Mouse (Mus musculus) gastrocnemius, adult 18-20 months (tissue): ENCODE results near the gene Itga3. TPM values are rescaled to one million over a fixed set of nuclear protein-coding genes. Genes with fewer than 3 reads are reported as not detected.

Source experiments
- DNase-seq: peaks from one replicate; pipeline ENCODE4 v3.0.0; 2021; ENCODE audit warnings: low spot score
- total RNA-seq, 2 experiments: library from RNA; stranded (reverse); gene quantifications; 2 replicates each; pipeline ENCODE4 v1.2.3; 2021

The Itga3 gene
- total RNA-seq, 2 experiments from 2014 or later: 4.7 to 5.0 TPM

DNA sequence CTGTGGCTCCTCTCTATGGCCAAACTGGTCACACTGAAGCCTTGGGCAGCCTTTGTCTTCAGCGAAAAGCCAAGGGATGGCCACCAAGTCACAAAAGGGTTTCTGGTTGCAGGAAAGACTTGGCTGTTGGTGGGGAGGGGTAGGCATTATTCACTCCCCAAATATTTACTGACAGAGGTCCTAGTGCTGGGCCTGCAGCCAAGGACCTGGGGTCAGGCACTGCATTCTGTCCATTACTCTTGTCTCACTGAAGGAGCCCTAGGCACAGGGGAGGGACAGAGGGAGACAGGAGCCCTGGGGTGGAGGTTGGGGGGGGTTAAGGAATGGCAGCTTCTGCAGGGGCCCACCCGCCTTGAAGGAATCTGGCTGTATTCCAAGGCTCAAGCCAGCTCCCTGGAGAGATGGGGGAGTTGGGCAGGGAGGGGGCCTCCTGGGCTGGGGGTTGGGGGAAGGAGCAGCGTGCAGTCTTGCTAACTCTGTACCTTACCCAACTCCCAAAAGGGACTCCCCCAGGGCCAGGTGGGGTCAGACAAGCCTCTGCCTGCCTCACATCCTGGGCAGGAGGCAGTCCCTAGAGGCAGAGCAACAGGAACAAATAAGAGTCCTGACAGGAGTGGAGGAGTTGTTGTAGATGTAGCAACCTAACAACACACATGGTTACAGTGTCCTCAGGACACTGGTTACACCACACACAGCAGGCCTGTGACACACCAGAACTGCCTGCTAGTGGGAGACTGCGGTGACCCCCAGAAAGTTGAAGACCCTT, 20.2 kb upstream of the Itga3 start:
- DNase-seq: no peak

DNA sequence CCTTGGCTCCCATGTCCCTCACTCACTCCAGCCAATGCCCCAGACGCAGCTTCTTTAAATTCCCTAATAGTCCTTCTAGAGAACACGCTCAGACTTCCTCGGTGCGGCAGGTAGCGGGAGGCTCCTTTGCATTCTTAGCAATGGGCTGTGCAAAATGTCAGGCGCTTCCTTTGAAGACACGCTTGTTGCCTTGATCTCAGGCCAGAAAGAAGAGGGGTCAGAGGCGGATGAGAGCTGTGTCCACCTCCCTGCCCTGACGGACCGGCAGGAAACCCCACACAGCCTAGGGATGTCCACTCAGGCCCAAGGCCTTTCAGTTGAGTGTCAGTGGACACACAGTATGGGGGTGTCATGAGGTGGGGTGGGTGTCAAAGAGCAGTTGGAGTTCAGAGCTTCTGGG, 19.0 kb upstream of the Itga3 start:
- no peak for DNase-seq

DNA sequence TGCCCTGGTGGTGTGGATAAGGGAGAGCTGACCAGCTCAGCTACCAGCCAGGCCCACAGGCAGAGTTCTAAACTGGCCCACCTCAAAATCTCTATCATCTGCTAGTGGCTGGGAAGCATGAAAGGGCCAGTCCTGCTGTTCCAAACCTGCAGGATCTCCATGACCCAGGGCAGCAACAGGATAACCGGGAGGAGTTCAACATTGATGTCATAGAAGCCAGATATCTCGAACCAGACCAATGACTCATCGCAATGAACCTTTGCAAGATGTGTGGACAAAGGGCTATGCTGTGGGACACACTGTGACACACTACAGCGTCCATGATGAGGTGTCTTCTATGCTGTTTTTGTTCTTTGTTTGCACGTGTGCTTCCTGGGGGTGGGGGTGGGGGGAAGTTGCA, 16.5 kb upstream of the Itga3 start:
- no peak for DNase-seq

DNA sequence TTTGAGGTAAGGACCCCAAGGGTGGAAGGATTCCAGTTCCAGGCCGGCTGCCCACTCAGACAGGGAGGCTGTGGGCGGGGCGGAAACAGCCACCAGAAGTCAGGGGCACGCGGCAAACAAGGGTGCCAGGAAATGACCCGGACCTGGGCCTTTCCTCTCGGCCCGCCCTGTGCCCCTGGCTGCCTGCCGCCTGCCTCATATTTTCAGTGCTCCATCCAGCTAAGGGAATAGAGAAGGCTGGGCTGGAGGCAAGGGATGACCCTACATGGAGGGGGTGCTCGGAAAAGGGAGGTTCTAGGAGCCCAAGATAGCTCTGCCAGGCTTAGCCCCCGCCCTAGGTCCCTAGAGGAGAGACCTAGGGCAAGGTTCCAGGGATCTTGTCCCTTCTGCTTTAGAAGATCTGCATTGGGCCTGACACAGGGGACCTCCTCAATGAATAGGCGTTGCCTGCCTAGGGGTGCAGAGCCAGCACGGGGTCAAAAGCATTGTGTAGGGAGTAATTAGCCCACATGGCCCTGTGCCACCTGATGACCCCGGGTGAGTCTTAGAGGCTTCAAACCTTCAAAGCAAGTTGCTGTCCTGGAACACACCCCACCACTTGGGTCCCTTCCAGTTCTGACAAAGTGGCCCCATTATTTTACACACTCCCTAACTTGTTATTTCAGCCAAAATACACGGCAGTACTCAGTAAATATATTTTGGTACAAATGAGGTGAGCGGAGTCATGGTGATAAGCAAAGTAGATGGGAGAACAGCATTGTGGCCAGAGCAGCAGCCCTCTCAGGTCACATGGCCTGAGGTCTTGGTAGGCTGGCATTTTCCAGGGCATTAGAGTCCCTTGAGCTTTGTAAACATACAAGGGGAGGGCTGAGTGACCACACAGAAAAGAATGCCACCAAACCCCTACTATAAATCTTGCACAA, 12.5 kb upstream of the Itga3 start:
- DNase-seq: peak; percentile 39

DNA sequence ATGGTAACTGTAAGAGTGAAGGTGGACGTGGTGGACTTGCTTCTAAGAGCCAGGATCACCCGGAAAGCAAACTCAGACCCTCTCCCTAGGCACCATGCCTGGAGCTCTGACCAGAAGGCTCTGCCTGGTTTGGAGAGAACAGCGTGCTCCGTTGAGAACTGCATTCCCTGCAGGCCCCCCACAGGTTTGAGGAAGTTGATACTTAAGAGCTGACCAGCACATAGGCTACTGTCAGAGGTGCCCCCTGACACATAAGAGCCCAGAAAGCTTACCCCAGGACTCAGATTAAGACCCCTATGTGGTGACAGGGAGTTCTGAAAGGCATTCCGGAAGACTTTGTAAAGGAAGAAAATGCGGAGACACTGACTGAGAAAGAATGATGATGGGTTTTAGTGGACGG, 11.7 kb upstream of the Itga3 start:
- DNase-seq: no peak

DNA sequence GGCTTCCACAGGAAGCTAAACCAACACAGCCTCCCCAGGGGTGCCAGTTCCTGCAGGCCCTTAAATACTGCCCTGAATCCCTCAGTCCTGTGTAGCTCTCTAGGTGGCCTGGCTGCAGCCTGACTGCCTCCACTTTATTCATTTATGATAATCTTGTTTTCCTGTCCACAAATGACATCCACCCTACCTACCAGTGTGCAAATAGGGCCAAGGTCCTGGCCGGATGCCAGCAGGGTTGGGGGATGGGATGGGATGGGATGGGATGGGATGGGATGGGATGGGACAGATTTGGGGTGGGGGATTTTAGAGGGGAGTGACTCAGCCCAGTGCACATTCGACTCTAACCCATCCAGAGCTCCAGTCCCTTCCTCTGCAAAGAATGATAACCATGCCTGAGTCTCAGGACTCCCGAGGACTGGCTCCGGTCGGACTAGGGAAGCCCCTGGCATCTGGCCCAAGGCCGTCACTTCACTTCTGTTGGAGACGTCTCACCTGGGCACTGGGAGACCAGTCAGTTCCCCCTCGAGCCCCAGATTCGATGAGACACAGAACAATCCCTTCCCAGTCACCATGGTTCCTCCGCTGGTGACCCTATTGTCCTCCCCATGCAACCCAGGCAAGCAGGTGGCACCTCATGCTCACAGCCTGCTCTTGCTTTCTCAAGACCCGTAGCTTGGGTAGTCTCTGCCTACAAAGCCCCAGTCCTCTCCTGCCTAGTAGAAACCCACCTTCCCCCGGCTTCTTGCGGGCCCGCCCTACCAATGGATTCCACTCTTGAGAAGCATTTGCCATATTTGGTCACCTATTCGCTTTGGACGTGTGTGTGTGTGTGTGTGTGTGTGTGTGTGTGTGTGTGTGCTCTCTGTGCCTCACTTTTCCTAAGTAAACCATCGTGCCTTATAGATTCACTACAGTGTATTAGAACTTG, 11.0 kb upstream of the Itga3 start:
- no peak for DNase-seq

DNA sequence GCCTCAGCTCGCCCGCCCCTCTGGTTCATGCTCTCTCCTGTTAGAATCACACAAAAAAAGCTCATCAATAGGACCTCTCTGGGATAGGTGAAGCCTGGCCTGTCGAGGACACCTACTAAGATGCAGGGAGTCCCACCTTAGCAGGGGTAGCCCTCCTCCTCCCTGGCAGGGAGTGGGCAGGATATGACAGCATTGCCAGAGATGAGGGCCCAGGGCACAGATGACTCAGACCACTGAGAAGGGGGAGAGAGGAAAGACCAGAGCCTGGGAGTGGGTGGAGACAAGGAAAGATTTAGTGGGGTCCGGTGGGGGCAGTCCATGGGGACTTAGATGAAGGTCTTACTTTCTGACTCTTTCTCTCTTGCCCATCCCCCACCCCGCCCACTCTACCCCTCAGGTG, 9.6 kb upstream of the Itga3 start:
- DNase-seq: no peak

DNA sequence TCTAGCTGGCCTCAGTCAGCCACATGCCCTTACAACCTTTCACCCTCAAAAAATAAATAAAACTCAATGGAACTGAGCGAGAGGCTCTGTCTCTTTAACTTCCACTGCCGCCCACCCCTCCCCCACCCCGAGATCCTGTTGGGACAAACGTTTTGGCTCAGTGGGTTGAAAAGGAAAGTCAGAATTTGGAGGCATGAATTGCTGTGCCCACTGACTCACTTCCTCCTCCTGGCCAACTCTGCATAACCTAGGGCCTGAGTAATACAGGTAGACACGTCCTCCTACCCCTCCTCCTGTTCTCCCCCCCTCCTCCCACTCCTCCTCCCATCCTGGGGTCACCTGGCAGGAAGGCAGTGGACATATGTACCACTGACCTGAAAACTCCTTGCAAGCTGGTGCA, 9.1 kb upstream of the Itga3 start:
- no peak for DNase-seq

DNA sequence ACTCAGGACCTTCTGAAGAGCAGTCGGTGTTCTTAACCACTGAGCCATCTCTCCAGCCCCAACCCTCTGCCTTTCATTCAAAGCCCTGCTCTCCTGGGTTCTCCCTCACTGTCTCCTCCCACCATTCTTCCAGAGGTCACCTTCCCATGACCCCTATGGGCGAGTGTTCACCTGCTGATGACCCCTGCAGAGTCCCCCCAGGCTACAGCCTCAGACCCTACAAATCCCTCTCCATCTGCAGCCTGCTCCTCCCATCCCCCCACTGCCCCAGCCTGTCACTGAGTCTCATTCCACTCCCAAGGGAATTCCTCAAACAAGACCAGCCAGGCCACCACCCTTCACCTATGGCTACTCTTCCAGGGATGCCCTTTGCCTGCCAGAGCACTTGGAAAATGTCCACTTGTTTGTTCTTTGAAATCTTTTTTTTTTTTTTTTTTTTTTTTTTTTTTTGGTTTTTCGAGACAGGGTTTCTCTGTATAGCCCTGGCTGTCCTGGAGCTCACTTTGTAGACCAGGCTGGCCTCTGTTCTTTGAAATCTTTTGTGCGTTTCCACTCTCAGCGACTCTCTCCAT, 8.3 kb upstream of the Itga3 start:
- no peak for DNase-seq

DNA sequence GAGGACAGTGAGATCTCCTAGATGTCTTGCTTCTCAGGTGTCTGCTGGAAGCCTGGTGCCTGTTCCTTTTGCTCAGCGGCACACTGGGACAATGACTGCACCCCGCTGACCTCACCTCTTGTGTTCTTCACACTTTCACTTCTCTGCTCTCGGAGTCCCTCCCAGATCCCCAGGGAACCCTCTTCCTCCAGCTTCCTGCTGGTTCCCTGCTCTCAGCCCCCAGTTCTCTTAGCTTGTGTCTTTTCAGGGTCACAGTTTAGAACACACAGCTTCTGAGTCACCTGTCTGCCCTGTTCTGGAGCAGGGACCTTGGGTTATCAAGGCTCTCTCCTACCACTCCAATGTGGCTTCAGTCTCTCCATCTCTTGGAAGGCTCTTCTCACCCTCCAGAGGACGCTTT, 7.6 kb upstream of the Itga3 start:
- no peak for DNase-seq

DNA sequence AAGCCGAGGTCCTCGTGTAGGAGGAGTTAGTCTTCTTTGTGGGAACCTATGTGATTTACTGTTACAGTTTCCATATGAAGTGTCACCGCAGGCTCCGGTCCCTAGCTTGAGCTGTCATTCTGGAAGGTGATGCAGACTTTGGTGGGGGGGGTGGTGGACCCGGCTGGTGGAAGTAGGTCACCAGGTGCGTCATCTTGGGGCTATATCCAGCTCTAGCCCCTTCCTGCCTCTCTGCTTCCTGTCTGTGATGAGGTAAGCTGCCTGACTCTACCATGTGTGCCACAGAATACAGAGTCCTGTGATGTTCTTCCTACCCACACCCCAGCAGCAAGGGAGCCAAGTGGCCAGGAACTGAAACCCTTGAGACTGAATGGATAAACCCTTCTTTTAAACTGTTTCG, 6.3 kb upstream of the Itga3 start:
- no peak for DNase-seq

DNA sequence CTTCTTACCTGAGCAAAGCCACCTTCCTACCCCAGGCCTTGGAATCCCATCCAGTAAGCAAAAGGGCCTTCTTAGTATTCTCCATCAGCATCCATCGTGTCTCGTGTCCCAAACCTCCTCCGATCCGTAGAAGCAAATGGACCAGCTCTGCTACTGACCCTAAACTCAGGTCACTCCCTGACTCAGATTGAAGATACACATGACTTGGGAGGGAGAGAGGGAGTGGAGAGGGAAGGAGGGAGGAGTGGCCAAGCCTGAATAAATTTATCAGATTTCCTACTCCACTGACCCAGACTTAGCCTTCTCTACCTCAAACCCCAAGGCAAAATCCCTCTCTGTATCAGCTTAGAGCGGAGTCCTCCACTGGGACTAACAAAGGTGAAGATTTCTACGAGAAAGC, 4.2 kb upstream of the Itga3 start:
- no peak for DNase-seq

DNA sequence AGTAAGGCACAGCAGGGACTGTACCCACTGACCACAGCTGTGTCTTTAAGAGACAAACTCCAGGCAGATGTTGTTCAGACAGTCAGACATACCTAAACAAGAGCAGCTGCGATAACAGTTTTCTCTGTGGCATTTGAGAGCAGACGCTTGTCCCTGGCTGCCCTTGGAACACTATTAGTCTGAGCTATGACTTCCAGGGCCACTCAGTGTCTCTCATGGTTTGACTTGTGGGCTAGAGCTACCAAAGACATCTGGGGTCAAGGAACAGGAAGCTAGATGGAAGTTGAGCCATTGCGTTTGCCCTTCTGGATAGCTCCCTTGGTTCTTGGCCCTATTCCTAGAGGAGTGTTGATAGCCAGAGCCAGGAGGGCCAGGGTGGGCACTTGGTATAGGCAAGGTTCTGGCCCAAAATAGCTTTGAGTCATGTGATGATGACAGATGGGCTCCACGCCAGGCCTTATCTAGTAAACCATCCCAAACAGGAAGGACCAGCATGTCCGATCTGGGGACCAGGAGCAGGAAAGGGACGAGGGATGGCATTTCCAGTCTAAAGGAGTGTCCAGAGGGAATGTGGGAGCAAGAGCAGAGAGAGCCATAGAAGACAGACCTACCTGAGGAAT, 2.8 kb upstream of the Itga3 start:
- no peak for DNase-seq

DNA sequence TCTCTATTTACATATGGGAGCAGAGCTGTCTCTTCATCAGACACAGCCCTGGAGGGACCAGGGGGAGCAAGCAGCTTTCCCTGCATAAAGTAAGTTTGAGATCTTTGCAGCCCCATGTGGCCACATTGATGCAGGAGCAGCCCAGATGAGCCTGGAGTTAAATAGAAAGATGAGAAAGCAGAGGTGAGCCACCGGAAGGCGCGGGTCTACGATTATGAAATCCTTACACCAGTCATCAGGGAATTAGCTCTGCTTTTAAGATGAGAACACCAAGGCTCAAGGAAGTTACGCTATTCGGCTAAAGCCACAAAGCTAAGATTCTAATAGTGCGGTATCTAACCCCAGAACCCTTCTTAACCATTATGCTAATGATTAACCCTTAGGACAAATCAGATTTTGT, 1.4 kb upstream of the Itga3 start:
- no peak for DNase-seq

DNA sequence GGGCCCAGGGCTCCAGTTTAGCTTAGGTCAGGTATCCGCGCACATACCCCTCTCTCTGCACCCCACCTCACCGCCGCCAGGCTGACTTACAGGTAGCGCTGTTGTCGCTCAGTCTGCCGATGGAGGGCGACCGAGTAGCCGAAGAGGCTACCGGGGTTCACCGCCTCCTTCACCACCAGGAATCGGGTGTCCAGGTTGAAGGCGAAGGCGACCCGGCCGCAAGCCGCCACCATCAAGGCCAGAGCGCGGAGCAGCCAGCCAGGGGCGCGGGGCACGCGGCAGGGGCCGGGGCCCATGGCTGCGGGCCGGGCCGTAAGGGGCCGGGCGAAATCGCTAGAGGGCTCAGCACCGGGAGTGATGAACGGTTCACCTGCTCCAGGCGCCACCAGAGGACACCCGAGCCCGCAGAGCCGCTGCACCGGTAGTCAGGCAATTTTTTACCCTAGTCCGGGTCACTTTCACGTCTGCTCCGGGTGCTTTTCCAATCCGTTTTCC, 513 bp downstream of the Itga3 start:
- DNase-seq: peak; percentile 46

DNA sequence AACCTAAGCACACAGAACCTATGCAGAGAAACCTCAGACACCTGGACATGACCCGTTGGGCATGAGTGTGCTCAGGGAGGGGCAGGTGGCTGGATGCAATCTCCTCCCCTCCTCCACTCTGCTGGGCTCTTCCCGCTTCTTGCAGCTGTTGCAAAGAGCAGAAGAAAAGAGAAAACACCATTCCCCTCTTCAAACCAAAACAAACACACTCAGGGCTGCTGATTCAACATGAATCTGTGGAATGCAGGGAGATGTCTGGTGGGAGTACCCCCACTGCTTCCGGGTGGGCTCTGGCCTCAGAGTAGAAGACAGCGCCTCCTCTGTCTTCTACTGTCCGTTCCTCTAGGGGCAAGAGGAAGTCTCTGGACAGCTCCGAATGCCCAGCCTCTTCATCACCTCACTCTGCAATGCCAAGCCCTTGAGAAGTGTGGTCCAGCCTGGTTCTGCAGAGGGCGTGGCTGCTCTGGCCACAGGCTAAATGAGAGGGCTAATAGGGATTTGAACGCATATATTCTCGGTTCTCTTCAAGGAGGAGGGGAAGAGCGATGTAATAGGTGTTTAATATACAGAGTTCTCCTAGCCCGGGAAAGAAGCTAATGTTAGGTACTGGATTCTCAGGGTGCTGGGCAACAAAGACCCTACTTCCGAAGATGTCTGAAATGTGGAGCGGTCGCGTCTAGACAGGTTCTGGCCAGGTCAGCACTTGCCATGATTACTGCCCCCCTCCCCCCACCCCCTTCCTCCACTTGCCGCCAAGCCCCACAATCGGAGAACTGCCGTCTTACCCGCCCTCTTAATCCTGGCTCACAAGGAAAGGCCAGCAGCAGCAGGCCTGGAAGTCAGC, 1.2 kb downstream of the Itga3 start:
- DNase-seq: no peak

DNA sequence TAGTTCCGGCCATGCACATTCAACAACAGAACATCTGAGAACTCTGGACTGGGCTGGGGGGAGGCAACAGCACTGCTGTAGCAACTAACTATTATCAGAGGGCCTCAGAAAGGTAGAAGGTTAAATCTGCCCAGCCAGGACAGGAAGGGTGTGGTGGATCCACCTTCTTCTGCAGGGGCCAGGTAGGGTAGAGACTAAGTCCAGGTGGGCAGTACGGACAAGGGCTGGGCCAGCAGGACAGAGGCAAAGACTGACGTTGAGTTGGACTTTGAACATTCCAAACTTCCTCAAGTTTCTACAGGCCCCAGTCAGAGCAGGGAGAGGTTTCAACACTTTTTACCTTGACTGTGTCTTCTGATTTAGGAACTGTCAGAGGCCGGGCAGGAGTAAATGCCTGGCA, 1.9 kb downstream of the Itga3 start:
- DNase-seq: no peak

DNA sequence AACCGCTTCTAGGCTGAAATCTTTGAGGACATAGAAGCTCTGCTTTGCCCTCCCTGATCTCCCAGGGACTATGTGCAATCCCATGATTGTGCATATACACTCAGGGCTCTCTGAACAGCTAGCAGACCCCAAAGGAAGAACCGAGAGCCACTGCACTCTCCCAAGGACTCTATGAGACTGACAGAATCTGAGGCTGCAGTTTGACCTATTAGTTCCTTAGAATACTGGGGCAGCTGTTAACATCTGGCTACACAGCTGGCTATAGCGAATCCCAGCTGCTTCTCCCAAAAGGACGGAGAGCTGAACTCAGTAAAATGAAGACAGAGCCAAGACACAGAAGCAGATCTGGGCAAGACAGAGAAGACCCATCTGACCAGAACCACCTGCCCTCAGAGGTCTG, 2.8 kb downstream of the Itga3 start:
- DNase-seq: no peak

DNA sequence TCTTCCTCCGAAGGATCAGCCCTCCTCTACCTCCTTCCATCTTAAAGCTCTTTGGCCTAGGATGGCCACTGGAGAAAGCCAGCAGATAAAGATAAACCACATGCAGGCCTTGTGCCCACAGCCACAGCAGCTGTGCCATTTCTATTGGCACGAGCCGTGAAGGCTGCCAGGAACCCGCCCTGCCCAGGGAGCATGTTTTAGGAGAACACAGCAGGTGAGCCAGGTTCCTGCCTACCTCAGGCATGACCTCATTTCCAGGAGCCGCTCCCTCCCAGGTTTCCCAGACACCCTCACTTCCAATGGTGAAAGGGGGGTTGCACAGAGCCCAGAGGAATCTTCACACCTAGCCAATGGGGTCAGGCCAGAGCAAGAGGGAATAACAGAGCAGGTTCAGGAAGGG, 3.8 kb downstream of the Itga3 start:
- no peak for DNase-seq

DNA sequence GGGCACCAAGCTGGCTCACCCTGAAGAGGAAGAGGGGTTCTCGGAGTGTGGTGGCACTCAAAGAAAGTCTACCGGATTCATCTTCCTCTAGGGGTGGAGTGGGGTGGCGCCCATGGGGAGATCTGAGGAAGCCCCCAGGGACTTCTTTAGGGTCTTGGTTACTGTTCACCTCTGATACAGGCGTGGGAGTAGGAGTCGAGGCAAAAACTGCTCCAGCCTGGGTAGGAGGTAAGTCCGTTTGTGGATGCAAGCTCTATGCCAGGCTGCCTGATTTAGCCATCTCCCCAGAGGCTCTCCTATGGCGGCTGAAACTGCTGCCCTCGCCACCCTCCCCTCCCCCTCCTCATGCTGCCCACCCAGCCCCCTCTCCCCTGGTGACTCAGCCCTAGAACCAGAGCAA, 4.5 kb downstream of the Itga3 start:
- no peak for DNase-seq
